Mouse (Mus musculus) lung, embryonic 14.5 days (tissue): Measurements from ENCODE around the gene Etv4. TPM values are rescaled to one million over a fixed set of nuclear protein-coding genes. Genes with fewer than 3 reads are reported as not detected.

ENCODE experiments used
- ATAC-seq: fragments of 200-750 bp; cut with Nextera tagmentation; 2 replicates; pipeline ENCODE4 v1.8.0; 2017; ENCODE audit warnings: mild to moderate bottlenecking, moderate TSS enrichment, moderate library complexity; ENCODE audit not compliant: insufficient read depth
- DNase-seq: peaks from one replicate; pipeline ENCODE4 v3.0.0-alpha.2; 2015
- H3K27ac ChIP-seq: fragments of 300-500 bp; sonication (generic); 2 replicates; pipeline ENCODE4 v1.5.1; 2014; ENCODE audit warnings: low read depth, mild to moderate bottlenecking, moderate library complexity
- H3K27me3 ChIP-seq: fragments of 300-500 bp; sonication (generic); 2 replicates; pipeline ENCODE4 v1.6.1; 2014; ENCODE audit warnings: low read length, control low read depth; ENCODE audit not compliant: insufficient read depth
- H3K36me3 ChIP-seq: fragments of 300-500 bp; sonication (generic); 2 replicates; pipeline ENCODE4 v1.6.1; 2014; ENCODE audit warnings: control low read depth; ENCODE audit not compliant: insufficient read depth
- H3K4me1 ChIP-seq: fragments of 300-500 bp; sonication (generic); 2 replicates; pipeline ENCODE4 v1.6.1; 2014; ENCODE audit warnings: antibody characterized with exemption, control low read depth; ENCODE audit not compliant: insufficient read depth
- H3K4me2 ChIP-seq: fragments of 300-500 bp; sonication (generic); 2 replicates; pipeline ENCODE4 v1.6.1; 2014; ENCODE audit warnings: mild to moderate bottlenecking
- H3K4me3 ChIP-seq: fragments of 300-500 bp; sonication (generic); 2 replicates; pipeline ENCODE4 v1.5.1; 2014; ENCODE audit warnings: low read depth, low read length
- H3K9ac ChIP-seq: fragments of 300-500 bp; sonication (generic); 2 replicates; pipeline ENCODE4 v1.6.1; 2014
- H3K9me3 ChIP-seq: fragments of 300-500 bp; sonication (generic); 2 replicates; pipeline ENCODE4 v1.6.1; 2016; ENCODE audit warnings: low read depth, low read length, control low read depth
- CTCF ChIP-seq: IDR thresholded peaks from 2 replicates; pipeline ENCODE4 v1.5.1; 2016; ENCODE audit warnings: antibody characterized with exemption, low read depth
- whole genome bisulfite sequencing: fragments of 180-500 bp; shearing (Covaris S2); extraction: QIAGEN DNeasy Blood & Tissue Kit; methylation state at CpG from one replicate; pipeline ENCODE4 v1.1.7; 2014; 5-methylcytosine and 5-hydroxymethylcytosine counted together
- polyA plus RNA-seq: library from polyadenylated mRNA; unstranded; fragments of >200 nt; fragmentation: Nextera tagmentation; extraction: Ambion mirVana; gene quantifications from 2 replicates; pipeline ENCODE4 v1.2.1, GENCODE M21; 2014

The Etv4 gene
- polyA plus RNA-seq, 1 experiment from 2014 or later: 14.8 TPM

GRCm38 (mm10) chr11:101759530-101759929 is 25.6 kb downstream of the Etv4 start:
- TF ChIP-seq CTCF: no peak
- Histone ChIP-seq H3K9ac (no peak overlapping the region), H3K27ac (no peak overlapping the region), H3K4me2 (no peak overlapping the region), H3K4me1 (no peaks in the 10 kb centered on the region), H3K4me3 (no peak overlapping the region), H3K36me3 (peaks cover 92% of the 10 kb centered on the region), H3K9me3 (no peaks in the 10 kb centered on the region), H3K27me3 (no peaks in the 10 kb centered on the region)
- 94% methylated on average over 3 of the region's 3 CpGs for WGBS
- DNase-seq (no peak), ATAC-seq (no peak)

GRCm38 (mm10) chr11:101758431-101758830 is 26.7 kb downstream of the Etv4 start:
- no peaks in the 10 kb centered on the region for H3K27me3 ChIP-seq
- no peak for ATAC-seq
- peak; percentile 35 for DNase-seq
- H3K4me3 ChIP-seq: no peak overlapping the region
- peaks cover 93% of the 10 kb centered on the region for H3K36me3 ChIP-seq
- H3K27ac ChIP-seq: 0 out of 2 replicates have a peak overlapping the region, but pooled peaks have one; percentile 87
- 73% methylated on average over 5 of the region's 5 CpGs for WGBS
- no peak overlapping the region for H3K4me2 ChIP-seq
- TF ChIP-seq CTCF: no peak
- H3K9ac ChIP-seq: no peak overlapping the region
- H3K9me3 ChIP-seq: no peaks in the 10 kb centered on the region
- no peaks in the 10 kb centered on the region for H3K4me1 ChIP-seq

GRCm38 (mm10) chr11:101757366-101757765 is 27.8 kb downstream of the Etv4 start:
- Histone ChIP-seq H3K27ac (peak overlapping the region; percentile 87), H3K4me3 (no peak overlapping the region), H3K9me3 (no peaks in the 10 kb centered on the region), H3K36me3 (peaks cover 96% of the 10 kb centered on the region), H3K27me3 (no peaks in the 10 kb centered on the region), H3K9ac (no peak overlapping the region), H3K4me2 (no peak overlapping the region), H3K4me1 (no peaks in the 10 kb centered on the region)
- no peak for TF ChIP-seq CTCF
- 56% methylated on average over 8 of the region's 8 CpGs for WGBS
- ATAC-seq (peak; percentile 85), DNase-seq (peak; percentile 88)

- Histone ChIP-seq H3K36me3 (peaks cover 96% of the 10 kb centered on the region), H3K9ac (no peak overlapping the region), H3K4me2 (no peak overlapping the region), H3K27me3 (no peaks in the 10 kb centered on the region), H3K9me3 (no peaks in the 10 kb centered on the region), H3K4me3 (no peak overlapping the region), H3K4me1 (no peaks in the 10 kb centered on the region), H3K27ac (peak overlapping the region; percentile 87)
- no peak for TF ChIP-seq CTCF
- 91% methylated on average over 8 of the region's 8 CpGs for WGBS
- ATAC-seq (no peak), DNase-seq (no peak)
Observed at GRCm38 (mm10) chr11:101756616-101757015, 28.6 kb downstream of the Etv4 start.

- peak overlapping the region; percentile 63 for H3K4me3 ChIP-seq
- H3K27me3 ChIP-seq: no peaks in the 10 kb centered on the region
- ATAC-seq: no peak
- H3K9ac ChIP-seq: peak overlapping the region; percentile 66
- DNase-seq: no peak
- no peaks in the 10 kb centered on the region for H3K9me3 ChIP-seq
- peaks cover 4% of the 10 kb centered on the region; the same call in 1 of the 2 replicates for H3K4me1 ChIP-seq
- peaks cover 38% of the 10 kb centered on the region for H3K36me3 ChIP-seq
- WGBS: 26% methylated on average over 9 of the region's 9 CpGs
- TF ChIP-seq CTCF: no peak
- H3K27ac ChIP-seq: no peak overlapping the region
- peak overlapping the region; percentile 87 for H3K4me2 ChIP-seq
Observed at GRCm38 (mm10) chr11:101733596-101733995, 51.6 kb downstream of the Etv4 start.

- peak; percentile 99 for ATAC-seq
- Histone ChIP-seq H3K9ac (peak within 1 kb of the TSS; percentile 66), H3K4me1 (peaks cover 4% of the 10 kb centered on the region; the same call in 1 of the 2 replicates), H3K4me2 (peak within 1 kb of the TSS; percentile 87), H3K27me3 (no peaks in the 10 kb centered on the region), H3K27ac (no peak within 1 kb of the TSS), H3K4me3 (peak within 1 kb of the TSS; percentile 63), H3K36me3 (peaks cover 31% of the 10 kb centered on the region), H3K9me3 (no peaks in the 10 kb centered on the region)
- TF ChIP-seq CTCF: peak; percentile 99
- DNase-seq: peak; percentile 99
- under 1% methylated on average over 51 of the region's 51 CpGs for WGBS
Observed at GRCm38 (mm10) chr11:101732518-101733440, 52.4 kb downstream of the Etv4 start, which contains the start of gene Dhx8. Gene Dhx8, plus strand, starts transcription at chr11:101732919.

GRCm38 (mm10) chr11:101729308-101729707 is 55.9 kb downstream of the Etv4 start:
- H3K4me1 ChIP-seq: peaks cover 4% of the 10 kb centered on the region; the same call in 1 of the 2 replicates
- H3K4me2 ChIP-seq: no peak overlapping the region
- ATAC-seq (no peak), DNase-seq (no peak)
- no peak for TF ChIP-seq CTCF
- no peak overlapping the region for H3K9ac ChIP-seq
- no peaks in the 10 kb centered on the region for H3K36me3 ChIP-seq
- H3K27ac ChIP-seq: no peak overlapping the region
- 14% methylated on average over 3 of the region's 3 CpGs for WGBS
- H3K9me3 ChIP-seq: no peaks in the 10 kb centered on the region
- no peak overlapping the region for H3K4me3 ChIP-seq
- no peaks in the 10 kb centered on the region for H3K27me3 ChIP-seq
